Mouse (Mus musculus): ENCODE data around the gene Gm17349. TPM values are rescaled to one million over a fixed set of nuclear protein-coding genes. Genes with fewer than 3 reads are reported as not detected.

Gm17349 gene
- polyA plus RNA-seq, 1 experiment, result not detected

- Histone ChIP-seq H3K4me3 (ENCODE audit: insufficient read depth, low read length) (no peak overlapping the region), H3K4me1 (ENCODE audit: control insufficient read depth, insufficient read depth, low read length) (peaks cover 11% of the 10 kb centered on the region), H3K27ac (ENCODE audit: insufficient read depth, low read depth, low read length) (no peak overlapping the region)
- TF ChIP-seq POLR2A (IDR thresholded peaks at IDR 0.05; ENCODE audit: borderline replicate concordance, low read depth, low read length) (no peak), CTCF (IDR thresholded peaks at IDR 0.05; ENCODE audit: low read depth, low read length) (no peak)
Observed at GRCm38 (mm10) chr15:99700219-99701106, 4.8 kb downstream of the Gm17349 start.

- no peak overlapping the region for H3K27ac ChIP-seq (ENCODE audit: insufficient read depth, low read depth, low read length)
- TF ChIP-seq CTCF (IDR thresholded peaks at IDR 0.05; ENCODE audit: low read depth, low read length) (no peak), POLR2A (IDR thresholded peaks at IDR 0.05; ENCODE audit: borderline replicate concordance, low read depth, low read length) (no peak)
- H3K4me1 ChIP-seq (ENCODE audit: control insufficient read depth, insufficient read depth, low read length), result peaks cover 11% of the 10 kb centered on the region
- H3K4me3 ChIP-seq (ENCODE audit: insufficient read depth, low read length), result no peak overlapping the region
Observed at GRCm38 (mm10) chr15:99699715-99700114, 5.6 kb downstream of the Gm17349 start.

DNA sequence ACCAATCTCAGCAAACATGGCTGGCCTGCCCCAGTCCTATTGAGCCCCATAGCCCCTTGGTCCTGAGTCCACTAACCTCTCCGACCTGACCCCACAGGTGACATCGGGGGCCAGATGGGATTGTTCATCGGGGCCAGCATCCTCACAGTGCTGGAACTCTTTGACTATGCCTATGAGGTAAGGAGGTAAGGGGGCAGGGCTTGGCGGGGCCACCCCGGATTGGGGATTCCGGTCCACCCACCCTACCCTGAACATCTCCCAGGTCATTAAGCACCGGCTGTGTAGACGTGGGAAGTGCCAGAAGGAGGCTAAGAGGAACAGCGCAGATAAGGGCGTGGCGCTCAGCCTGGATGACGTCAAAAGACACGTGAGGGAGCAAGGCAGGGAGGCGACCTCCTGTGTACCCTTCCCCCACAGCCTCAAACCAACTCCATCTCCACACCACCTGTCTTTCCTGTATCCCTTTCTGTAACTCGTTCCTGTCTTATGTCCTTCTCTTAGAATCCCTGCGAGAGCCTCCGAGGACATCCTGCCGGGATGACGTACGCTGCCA, 6.7 kb downstream of the Gm17349 start:
- TF ChIP-seq POLR2A (IDR thresholded peaks at IDR 0.05; ENCODE audit: borderline replicate concordance, low read depth, low read length), result no peak
- no peak for TF ChIP-seq CTCF (IDR thresholded peaks at IDR 0.05; ENCODE audit: low read depth, low read length)
- Histone ChIP-seq H3K27ac (ENCODE audit: insufficient read depth, low read depth, low read length) (no peak overlapping the region), H3K4me1 (ENCODE audit: control insufficient read depth, insufficient read depth, low read length) (peaks cover 11% of the 10 kb centered on the region), H3K4me3 (ENCODE audit: insufficient read depth, low read length) (no peak overlapping the region)

DNA sequence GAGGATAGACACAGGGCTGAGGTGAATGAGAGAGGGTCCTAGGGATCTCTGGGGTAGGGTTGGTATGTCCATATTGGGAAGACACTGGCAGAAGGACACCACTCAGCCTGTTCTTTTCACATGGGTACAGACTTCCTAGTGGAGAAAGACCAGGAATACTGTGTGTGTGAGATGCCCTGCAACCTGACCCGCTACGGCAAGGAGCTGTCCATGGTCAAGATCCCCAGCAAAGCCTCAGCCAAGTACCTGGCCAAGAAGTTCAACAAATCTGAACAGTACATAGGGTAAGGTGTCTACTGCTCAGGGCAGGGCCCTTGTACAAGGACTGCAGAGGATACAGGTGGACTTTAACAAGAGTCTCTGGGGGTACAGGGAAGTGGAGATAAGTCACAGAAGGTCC, 8.0 kb downstream of the Gm17349 start:
- no peak overlapping the region for H3K27ac ChIP-seq (ENCODE audit: insufficient read depth, low read depth, low read length)
- no peak overlapping the region for H3K4me3 ChIP-seq (ENCODE audit: insufficient read depth, low read length)
- peaks cover 9% of the 10 kb centered on the region for H3K4me1 ChIP-seq (ENCODE audit: control insufficient read depth, insufficient read depth, low read length)
- TF ChIP-seq POLR2A (IDR thresholded peaks at IDR 0.05; ENCODE audit: borderline replicate concordance, low read depth, low read length) (no peak), CTCF (IDR thresholded peaks at IDR 0.05; ENCODE audit: low read depth, low read length) (no peak)

DNA sequence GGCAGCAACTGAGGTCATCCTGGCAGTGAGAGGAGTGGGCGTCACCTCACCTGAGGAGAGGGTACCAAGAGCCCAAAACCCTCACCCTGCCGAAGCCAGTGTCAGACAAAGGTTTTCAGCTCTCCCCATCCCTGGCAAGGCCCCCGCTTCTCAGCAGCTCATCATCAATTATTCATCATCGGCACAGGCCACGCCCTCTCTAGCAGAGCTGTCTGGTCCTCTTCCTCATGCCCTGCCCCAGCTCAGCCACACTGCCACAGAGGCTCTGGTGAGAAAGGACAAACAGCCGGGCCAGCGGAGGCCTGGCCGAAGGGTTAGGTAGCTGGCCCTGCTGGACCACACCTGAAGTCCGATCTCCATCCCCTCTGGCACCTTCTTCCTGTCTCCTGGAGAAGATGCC, 13.3 kb downstream of the Gm17349 start:
- no peak for TF ChIP-seq CTCF (IDR thresholded peaks at IDR 0.05; ENCODE audit: low read depth, low read length)
- TF ChIP-seq POLR2A (IDR thresholded peaks at IDR 0.05; ENCODE audit: borderline replicate concordance, low read depth, low read length), result no peak
- Histone ChIP-seq H3K4me1 (ENCODE audit: control insufficient read depth, insufficient read depth, low read length) (no peaks in the 10 kb centered on the region), H3K27ac (ENCODE audit: insufficient read depth, low read depth, low read length) (no peak overlapping the region), H3K4me3 (ENCODE audit: insufficient read depth, low read length) (no peak overlapping the region)

DNA sequence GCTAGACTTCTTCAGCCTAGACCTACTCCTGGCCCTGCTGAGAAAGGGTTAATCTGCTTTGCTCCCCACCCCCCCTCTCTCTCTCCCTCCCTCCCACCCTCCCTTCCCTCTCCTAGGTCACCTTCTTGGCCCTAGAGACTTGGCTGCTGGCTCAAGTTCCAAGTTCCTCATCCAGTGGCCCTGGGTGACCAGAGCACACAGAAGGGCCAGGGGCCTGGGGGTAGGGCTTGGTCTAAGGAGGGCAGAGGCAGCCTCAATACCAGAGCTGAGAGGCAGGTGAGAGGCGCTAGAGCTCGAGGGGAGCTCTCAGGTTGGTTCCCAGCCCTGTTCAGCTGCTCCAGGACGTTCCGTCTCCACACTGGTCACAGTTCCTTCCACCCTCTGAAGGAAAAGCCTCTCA, 14.4 kb downstream of the Gm17349 start:
- Histone ChIP-seq H3K4me1 (ENCODE audit: control insufficient read depth, insufficient read depth, low read length) (no peaks in the 10 kb centered on the region), H3K4me3 (ENCODE audit: insufficient read depth, low read length) (no peak overlapping the region), H3K27ac (ENCODE audit: insufficient read depth, low read depth, low read length) (no peak overlapping the region)
- TF ChIP-seq POLR2A (IDR thresholded peaks at IDR 0.05; ENCODE audit: borderline replicate concordance, low read depth, low read length) (no peak), CTCF (IDR thresholded peaks at IDR 0.05; ENCODE audit: low read depth, low read length) (no peak)

DNA sequence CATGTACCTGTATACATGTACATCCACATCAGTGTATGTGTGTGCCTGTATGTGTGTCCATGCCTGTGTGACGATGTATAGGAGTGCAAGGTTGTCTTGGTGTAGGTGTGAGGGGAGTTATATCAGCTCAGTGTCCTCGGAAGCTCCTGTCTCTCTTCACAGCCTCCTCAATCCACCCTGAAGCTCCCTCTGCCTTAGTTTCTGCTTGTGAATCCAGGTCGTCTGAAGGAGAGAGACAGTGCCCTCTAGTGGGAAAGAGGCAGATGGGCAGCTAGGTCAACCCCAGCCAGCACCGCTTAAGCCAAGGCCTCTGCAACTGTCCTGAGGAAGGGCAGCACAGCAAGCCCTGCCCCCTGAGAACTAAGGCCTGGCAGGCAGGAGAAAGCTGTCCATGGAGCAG, 16.6 kb downstream of the Gm17349 start:
- TF ChIP-seq POLR2A (IDR thresholded peaks at IDR 0.05; ENCODE audit: borderline replicate concordance, low read depth, low read length), result no peak
- TF ChIP-seq CTCF (IDR thresholded peaks at IDR 0.05; ENCODE audit: low read depth, low read length), result peak; percentile 68
- H3K4me1 ChIP-seq (ENCODE audit: control insufficient read depth, insufficient read depth, low read length), result no peaks in the 10 kb centered on the region
- H3K4me3 ChIP-seq (ENCODE audit: insufficient read depth, low read length), result no peak overlapping the region
- no peak overlapping the region for H3K27ac ChIP-seq (ENCODE audit: insufficient read depth, low read depth, low read length)

DNA sequence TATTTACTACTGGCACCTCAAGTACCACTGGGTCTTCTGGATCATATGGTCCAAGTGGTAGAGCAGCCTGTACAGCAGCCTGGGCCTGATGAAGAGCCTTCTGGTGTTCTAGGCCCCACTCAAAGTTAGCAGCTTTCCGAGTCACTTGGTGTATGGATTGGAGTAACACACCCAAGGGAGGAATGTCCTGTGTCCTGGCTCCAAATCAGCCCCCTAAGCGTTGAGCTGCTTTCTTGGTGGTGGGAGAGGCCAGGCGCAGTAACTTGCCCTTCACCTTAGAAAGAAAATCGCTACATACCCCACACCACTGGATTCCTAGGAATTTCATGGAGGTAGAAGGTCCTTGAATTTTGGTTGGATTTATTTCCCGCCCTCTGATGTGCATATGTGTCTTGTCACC, 21.1 kb downstream of the Gm17349 start:
- Histone ChIP-seq H3K4me3 (ENCODE audit: insufficient read depth, low read length) (no peak overlapping the region), H3K27ac (ENCODE audit: insufficient read depth, low read depth, low read length) (no peak overlapping the region), H3K4me1 (ENCODE audit: control insufficient read depth, insufficient read depth, low read length) (no peaks in the 10 kb centered on the region)
- TF ChIP-seq CTCF (IDR thresholded peaks at IDR 0.05; ENCODE audit: low read depth, low read length), result no peak
- TF ChIP-seq POLR2A (IDR thresholded peaks at IDR 0.05; ENCODE audit: borderline replicate concordance, low read depth, low read length), result no peak

DNA sequence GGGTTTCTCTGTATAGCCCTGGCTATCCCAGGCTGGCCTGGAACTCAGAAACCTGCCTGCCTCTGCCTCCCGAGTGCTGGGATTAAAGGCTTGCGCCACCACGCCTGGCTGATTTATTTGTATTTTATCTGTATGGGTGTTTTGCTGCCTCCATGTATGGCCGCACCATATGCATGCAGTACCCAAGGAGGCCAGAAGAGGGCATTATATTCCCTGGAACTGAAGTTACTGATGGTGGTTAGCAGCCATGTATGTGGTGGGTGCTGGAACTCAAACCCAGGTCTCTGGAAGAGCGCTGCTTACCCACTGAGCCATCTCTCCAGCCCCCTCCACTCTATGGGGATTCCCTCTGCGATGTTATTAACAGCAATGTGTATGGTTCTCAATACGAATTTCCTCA, 22.4 kb downstream of the Gm17349 start:
- Histone ChIP-seq H3K27ac (ENCODE audit: insufficient read depth, low read depth, low read length) (no peak overlapping the region), H3K4me1 (ENCODE audit: control insufficient read depth, insufficient read depth, low read length) (no peaks in the 10 kb centered on the region), H3K4me3 (ENCODE audit: insufficient read depth, low read length) (no peak overlapping the region)
- no peak for TF ChIP-seq POLR2A (IDR thresholded peaks at IDR 0.05; ENCODE audit: borderline replicate concordance, low read depth, low read length)
- TF ChIP-seq CTCF (IDR thresholded peaks at IDR 0.05; ENCODE audit: low read depth, low read length), result peak; percentile 33

DNA sequence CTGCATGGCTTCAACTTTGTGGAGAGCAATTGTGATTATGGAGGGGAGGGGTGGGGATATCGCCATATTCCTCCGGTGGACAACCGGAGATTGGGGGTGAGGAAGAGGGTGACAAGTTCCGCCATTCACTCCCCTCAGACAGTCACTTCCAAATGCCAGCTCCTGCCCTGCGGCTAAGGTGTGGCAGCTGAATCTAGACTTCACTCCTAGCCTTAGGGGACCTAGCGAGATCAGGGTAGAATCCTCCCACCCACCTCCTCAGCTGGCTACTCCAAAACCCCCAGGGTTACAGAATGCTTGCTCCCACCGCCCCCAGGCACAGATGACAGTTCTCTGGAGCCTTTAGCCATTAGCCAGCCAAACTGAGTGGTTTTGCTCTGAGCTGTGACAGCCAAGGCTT, 26.3 kb downstream of the Gm17349 start:
- Histone ChIP-seq H3K4me1 (ENCODE audit: control insufficient read depth, insufficient read depth, low read length) (no peaks in the 10 kb centered on the region), H3K4me3 (ENCODE audit: insufficient read depth, low read length) (no peak overlapping the region), H3K27ac (ENCODE audit: insufficient read depth, low read depth, low read length) (no peak overlapping the region)
- TF ChIP-seq POLR2A (IDR thresholded peaks at IDR 0.05; ENCODE audit: borderline replicate concordance, low read depth, low read length), result no peak
- TF ChIP-seq CTCF (IDR thresholded peaks at IDR 0.05; ENCODE audit: low read depth, low read length), result no peak
